In the genomic region with DNA sequence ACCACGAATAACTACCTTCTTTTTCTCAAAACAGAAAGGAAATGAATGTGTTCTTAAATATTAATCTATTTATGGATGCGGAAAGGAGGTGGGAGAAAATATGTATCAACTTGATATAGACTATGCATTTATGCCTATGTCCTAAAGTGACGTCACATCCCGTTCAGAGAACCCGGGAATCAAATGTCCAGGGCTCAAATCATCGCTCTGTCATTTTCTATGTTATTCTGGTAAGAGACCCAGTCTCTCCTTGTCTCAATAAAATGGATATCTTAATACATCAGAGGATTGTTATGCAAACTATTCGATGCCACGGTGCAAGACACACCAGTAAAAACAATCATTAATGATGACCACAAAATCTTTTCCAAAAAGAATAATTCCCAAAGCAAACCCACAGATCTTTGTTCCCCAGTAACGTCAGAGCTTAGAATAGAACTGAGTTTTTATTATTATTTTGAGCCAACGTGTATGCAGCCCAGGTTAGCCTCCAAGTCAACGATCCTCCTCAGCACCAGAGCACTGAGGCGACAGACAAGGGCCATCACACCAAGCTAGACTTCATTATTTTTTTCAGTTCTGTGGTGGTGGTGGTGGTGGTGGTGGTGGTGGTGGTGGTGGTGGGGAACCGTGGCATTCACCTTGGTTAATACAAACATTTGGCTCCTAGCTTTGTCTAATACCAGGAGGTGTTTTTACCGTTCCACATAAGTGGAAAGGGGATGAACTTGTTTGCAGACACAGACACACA, we compare ENCODE assay signal across 8 mouse cellular contexts. TPM values are rescaled to one million over a fixed set of nuclear protein-coding genes. Genes with fewer than 3 reads are reported as not detected.
DNase-seq lines count a peak whose midpoint lies in the region; ATAC-seq and TF ChIP-seq lines count a peak whose summit lies in the region.

No protein-coding gene starts in this region.

- peaks cover 10% of the 10 kb centered on the region; the same call in 1 of the 2 replicates for H3K4me1 ChIP-seq in lung, postnatal 0 days (ENCODE audit: insufficient read depth, low read depth, low read length)
- peaks cover 23% of the 10 kb centered on the region for H3K4me1 ChIP-seq in forebrain, embryonic 15.5 days
- peaks cover 10 to 11% of the 10 kb centered on the region in 2 experiments for H3K4me1 ChIP-seq in liver, embryonic 14.5 days (replicated peaks; ENCODE audit: control insufficient read depth in 2 of 2, insufficient read depth in 2 of 2, low read length in 1 of 2)

- 18% methylated on average over 14 of the region's 14 CpGs for WGBS in lung, postnatal 0 days
- 19% methylated on average over 14 of the region's 14 CpGs for WGBS in forebrain, embryonic 15.5 days
- WGBS in liver, embryonic 14.5 days (ENCODE audit: insufficient replicate concordance) = 16% methylated on average over 14 of the region's 14 CpGs

- H3K9me3 ChIP-seq in lung, postnatal 0 days (ENCODE audit: low read length) = no peaks in the 10 kb centered on the region
- no peaks in the 10 kb centered on the region for H3K9me3 ChIP-seq in forebrain, embryonic 15.5 days
- H3K9me3 ChIP-seq in liver, embryonic 14.5 days (ENCODE audit: control insufficient read depth, low read length) = no peaks in the 10 kb centered on the region

- H3K4me3 ChIP-seq in lung, postnatal 0 days (ENCODE audit: low read depth, low read length) = peak overlapping the region; percentile 99
- H3K4me3 ChIP-seq in forebrain, embryonic 15.5 days = peak overlapping the region; percentile 99
- H3K4me3 ChIP-seq in liver, embryonic 14.5 days (ENCODE audit: insufficient read depth in 1 of 2, low read depth in 2 of 2, low read length in 2 of 2) = peak overlapping the region; percentile 79 to 97

- peak overlapping the region; percentile 96; the same call in 1 of the 2 replicates for H3K9ac ChIP-seq in lung, postnatal 0 days (replicated peaks; ENCODE audit: low read depth)
- H3K9ac ChIP-seq in forebrain, embryonic 15.5 days (replicated peaks) = peak overlapping the region; percentile 97
- peak overlapping the region; percentile 99 for H3K9ac ChIP-seq in liver, embryonic 14.5 days (replicated peaks)

- peak overlapping the region; percentile 69 for H3K4me2 ChIP-seq in lung, postnatal 0 days (replicated peaks; ENCODE audit: low read depth, low read length)
- H3K4me2 ChIP-seq in forebrain, embryonic 15.5 days (replicated peaks) = peak overlapping the region; percentile 79
- H3K4me2 ChIP-seq in liver, embryonic 14.5 days (ENCODE audit: low read depth) = peak overlapping the region; percentile 83

- no peaks in the 10 kb centered on the region for H3K27me3 ChIP-seq in lung, postnatal 0 days (replicated peaks; ENCODE audit: insufficient read depth, low read length)
- no peaks in the 10 kb centered on the region for H3K27me3 ChIP-seq in forebrain, embryonic 15.5 days
- no peaks in the 10 kb centered on the region for H3K27me3 ChIP-seq in liver, embryonic 14.5 days (ENCODE audit: control insufficient read depth, insufficient read depth, low read length)

- H3K36me3 ChIP-seq in lung, postnatal 0 days (ENCODE audit: insufficient read depth, low read length) = no peaks in the 10 kb centered on the region
- peaks cover 3% of the 10 kb centered on the region; the same call in 1 of the 2 replicates for H3K36me3 ChIP-seq in forebrain, embryonic 15.5 days
- H3K36me3 ChIP-seq in liver, embryonic 14.5 days (replicated peaks; ENCODE audit: control insufficient read depth, insufficient read depth, low read depth) = no peaks in the 10 kb centered on the region

- no peak for TF ChIP-seq CTCF in lung, postnatal 0 days (IDR thresholded peaks at IDR 0.05)
- TF ChIP-seq CTCF in liver, embryonic 14.5 days (IDR thresholded peaks at IDR 0.05; ENCODE audit: low read depth) = no peak

- TF ChIP-seq EP300 in lung, postnatal 0 days (IDR thresholded peaks at IDR 0.05) = no peak
- no peak for TF ChIP-seq EP300 in liver, embryonic 14.5 days (IDR thresholded peaks at IDR 0.05; ENCODE audit: low read depth)

- no peak for DNase-seq in cerebellum, adult 11 months
- DNase-seq in lung, postnatal 0 days (ENCODE audit: low spot score) = peak; percentile 32
- DNase-seq in lung, postnatal 36 days = no peak
- DNase-seq in liver, embryonic 14.5 days (ENCODE audit: low read depth in 3 of 3, low spot score in 3 of 3) = peak in 1 of 3 experiments; percentile 37
- no peak for DNase-seq in urinary bladder, postnatal 14 days (ENCODE audit: low spot score)
- DNase-seq in left cerebral cortex, adult 11 months (ENCODE audit: low spot score) = no peak

- ATAC-seq in cerebellum, adult (ENCODE audit: insufficient number of reproducible peaks, low FRiP score, low TSS enrichment) = peak; percentile 9; the same call in 1 of the 2 replicates
- peak; percentile 9 for ATAC-seq in lung, postnatal 0 days
- peak; percentile 0; the same call in 1 of the 2 replicates for ATAC-seq in forebrain, embryonic 15.5 days (replicated peaks)
- peak; percentile 25; the same call in 1 of the 2 replicates for ATAC-seq in liver, embryonic 14.5 days (ENCODE audit: insufficient read depth)

- H3K27ac ChIP-seq in lung, postnatal 0 days (ENCODE audit: low read length) = 0 out of 2 replicates have a peak overlapping the region, but pooled peaks have one; percentile 90
- H3K27ac ChIP-seq in forebrain, embryonic 15.5 days (replicated peaks) = peak overlapping the region; percentile 90
- peak overlapping the region; percentile 74 for H3K27ac ChIP-seq in liver, embryonic 14.5 days

RNA-seq across cellular contexts. Expression of a gene that starts 0.6 kb away (rescaled TPM):
- 73.3 and 79.6 TPM in 2 replicates for polyA plus RNA-seq in lung, postnatal 0 days (2015; fragmentation: Nextera tagmentation; extraction: Ambion mirVana)
- polyA plus RNA-seq in forebrain, embryonic 15.5 days (2015; fragmentation: Nextera tagmentation; extraction: Ambion mirVana) = 133 and 134 TPM in 2 replicates
- 8.4 and 11.2 TPM in 2 replicates for polyA plus RNA-seq in liver, embryonic 14.5 days (2012; rRNA removed)
- polyA plus RNA-seq in liver, embryonic 14.5 days (2014; fragmentation: Nextera tagmentation; extraction: Ambion mirVana) = 13.0 and 13.5 TPM in 2 replicates

RNA-seq across cellular contexts. Expression of a gene that starts 15.9 kb away (rescaled TPM):
- polyA plus RNA-seq in lung, postnatal 0 days (2015; fragmentation: Nextera tagmentation; extraction: Ambion mirVana) = 7.7 and 9.7 TPM in 2 replicates
- polyA plus RNA-seq in forebrain, embryonic 15.5 days (2015; fragmentation: Nextera tagmentation; extraction: Ambion mirVana) = 166 and 196 TPM in 2 replicates
- 0.29 and 0.42 TPM in 2 replicates for polyA plus RNA-seq in liver, embryonic 14.5 days (2012; rRNA removed)
- polyA plus RNA-seq in liver, embryonic 14.5 days (2014; fragmentation: Nextera tagmentation; extraction: Ambion mirVana) = 0.19 and 0.48 TPM in 2 replicates

Comparison
In these comparisons a context has a peak if more than half of its experiments do, and no peak if none do; other contexts are left out.
1. RNA of a gene that starts 15.9 kb away (polyA plus RNA-seq): 166 to 196 TPM in forebrain, embryonic 15.5 days; 7.7 to 9.7 TPM in lung, postnatal 0 days and 0.19 to 0.48 TPM in liver, embryonic 14.5 days; every median in the first group is over 10 times any median in the second.
2. Peak in every context shown above with its lines, with median percentiles within 50 percentile points of each other: ATAC-seq, H3K27ac ChIP-seq, H3K4me2 ChIP-seq, H3K4me3 ChIP-seq and H3K9ac ChIP-seq.